Mouse (Mus musculus) kidney, adult 2 months (tissue): ENCODE data around the gene Zmym4.

Experiments
- CTCF ChIP-seq: fragments of 200-500 bp; conservative IDR thresholded peaks from 2 replicates; pipeline ENCODE4 v1.5.1; 2011; ENCODE audit warnings: low read depth, mild to moderate bottlenecking, control low read depth, low read length, moderate library complexity, mixed read lengths; ENCODE audit not compliant: insufficient read depth, insufficient read length
- POLR2A ChIP-seq: fragments of 200-500 bp; IDR thresholded peaks from one replicate; pipeline ENCODE4 v1.6.1; 2011; ENCODE audit warnings: low read depth, low read length, control low read depth

DNA sequence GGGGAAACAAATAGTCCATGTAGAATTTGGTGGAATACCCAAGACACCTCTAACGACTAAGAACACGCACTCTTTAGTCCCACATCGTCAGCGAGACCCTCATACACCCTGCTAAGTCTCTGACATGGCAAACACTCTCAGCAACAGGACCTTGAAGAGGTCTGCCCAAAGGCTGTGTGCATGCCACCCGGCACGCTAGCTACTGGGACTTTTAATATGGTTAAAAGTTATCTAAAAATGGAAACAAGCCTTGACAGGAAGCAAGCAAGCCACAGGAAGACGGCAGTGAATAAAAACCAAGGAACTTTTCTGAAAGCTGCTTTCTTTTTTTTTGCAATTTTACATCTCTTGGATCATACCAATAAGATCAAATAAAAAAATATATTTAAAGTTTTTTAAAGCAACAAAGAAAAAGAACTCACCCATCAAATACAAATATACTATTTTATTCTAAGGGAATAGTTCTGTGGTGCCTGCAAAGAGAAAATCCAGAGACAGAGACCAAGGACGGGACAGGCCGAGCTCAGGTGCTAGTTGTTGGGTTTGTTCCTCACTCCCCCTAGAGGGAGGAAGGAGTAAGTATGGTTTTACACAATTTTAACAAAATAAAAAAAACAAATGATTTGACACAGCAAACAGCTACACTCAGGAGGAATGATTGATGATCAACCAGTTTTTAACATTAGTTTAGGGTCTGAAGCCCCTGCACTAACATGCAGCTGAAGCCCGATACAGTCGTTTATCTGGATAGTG, 106.2 kb downstream of the Zmym4 start:
- TF ChIP-seq CTCF (peak; percentile 42), POLR2A (no peak)
